Mouse (Mus musculus) liver, postnatal 0 days (tissue): ENCODE measurements around the gene Sppl3.

Experiments used
- CTCF ChIP-seq: sonication (generic); IDR thresholded peaks from 2 replicates; pipeline ENCODE4 v1.5.1; 2016; ENCODE audit warnings: antibody characterized with exemption, low read depth
- EP300 ChIP-seq: IDR thresholded peaks from 2 replicates; pipeline ENCODE4 v1.6.1; 2016; ENCODE audit warnings: antibody characterized with exemption, low read depth, mild to moderate bottlenecking

GRCm38 (mm10) chr5:115060067-115060695 lies 49.2 kb downstream of the Sppl3 start:
- TF ChIP-seq EP300 (no peak), CTCF (no peak)
